Mouse (Mus musculus) intestine, embryonic 16.5 days (tissue): Measurements from ENCODE around the gene Ube2d2b. TPM values are rescaled to one million over a fixed set of nuclear protein-coding genes. Genes with fewer than 3 reads are reported as not detected.

Experiments
- ATAC-seq: fragments of 200-750 bp; cut with Nextera tagmentation; 2 replicates; pipeline ENCODE4 v1.8.0; 2017; ENCODE audit warnings: moderate TSS enrichment, moderate library complexity
- H3K27ac ChIP-seq: fragments of 300-500 bp; sonication (generic); 2 replicates; pipeline ENCODE4 v1.5.1; 2014; ENCODE audit warnings: mild to moderate bottlenecking, low read length
- H3K27me3 ChIP-seq: fragments of 300-500 bp; sonication (generic); replicated peaks from 2 replicates; pipeline ENCODE4 v1.6.1; 2014; ENCODE audit warnings: low read length, control low read depth, mixed read lengths; ENCODE audit not compliant: control insufficient read depth, insufficient read depth
- H3K36me3 ChIP-seq: fragments of 300-500 bp; sonication (generic); 2 replicates; pipeline ENCODE4 v1.6.1; 2014; ENCODE audit warnings: low read length, control low read depth; ENCODE audit not compliant: control insufficient read depth, insufficient read depth
- H3K4me1 ChIP-seq: fragments of 300-500 bp; sonication (generic); 2 replicates; pipeline ENCODE4 v1.6.1; 2014; ENCODE audit warnings: low read length, control low read depth, mixed read lengths; ENCODE audit not compliant: control insufficient read depth, insufficient read depth
- H3K4me2 ChIP-seq: fragments of 300-500 bp; sonication (generic); 2 replicates; pipeline ENCODE4 v1.6.1; 2014; ENCODE audit warnings: low read depth, low read length, control low read depth
- H3K4me3 ChIP-seq: fragments of 300-500 bp; sonication (generic); 2 replicates; pipeline ENCODE4 v1.5.1; 2014; ENCODE audit warnings: mild to moderate bottlenecking, low read length
- H3K9ac ChIP-seq: fragments of 300-500 bp; sonication (generic); 2 replicates; pipeline ENCODE4 v1.6.1; 2014; ENCODE audit warnings: low read depth, low read length
- H3K9me3 ChIP-seq: fragments of 300-500 bp; sonication (generic); 2 replicates; pipeline ENCODE4 v1.6.1; 2016; ENCODE audit warnings: low read length, control low read depth; ENCODE audit not compliant: control insufficient read depth
- WGBS: fragments of 180-500 bp; shearing (Covaris S2); extraction: QIAGEN DNeasy Blood & Tissue Kit; methylation state at CpG from one replicate; pipeline ENCODE4 v1.1.7; 2014; 5-methylcytosine and 5-hydroxymethylcytosine counted together
- polyA plus RNA-seq: library from polyadenylated mRNA; unstranded; fragments of >200 nt; fragmentation: Nextera tagmentation; extraction: Ambion mirVana; gene quantifications from 2 replicates; pipeline ENCODE4 v1.2.1, GENCODE M21; 2015

Gene Ube2d2b
- polyA plus RNA-seq, 1 experiment from 2014 or later, result 0.07 TPM

DNA sequence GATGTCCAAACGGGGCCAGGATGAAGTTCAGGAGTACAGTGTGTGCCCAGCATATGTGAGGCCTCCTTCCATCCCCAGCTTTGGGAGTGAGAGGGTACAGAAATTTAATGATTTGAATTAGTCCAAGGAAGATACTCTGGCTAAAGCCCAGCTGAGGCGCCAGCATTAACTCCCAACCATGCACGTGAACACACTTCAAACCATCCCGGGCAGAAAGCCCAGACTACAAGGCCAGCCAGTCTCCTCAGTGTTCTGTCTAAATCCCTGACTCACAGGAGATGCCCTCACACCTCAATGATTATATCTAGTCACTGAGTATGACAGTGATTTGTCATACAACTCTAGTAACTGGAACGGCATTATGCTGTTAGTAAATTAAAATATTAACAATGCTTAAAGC lies 17.4 kb downstream of the Ube2d2b start:
- no peak for ATAC-seq
- no peak overlapping the region for H3K4me3 ChIP-seq
- no peak overlapping the region for H3K4me2 ChIP-seq
- no peaks in the 10 kb centered on the region for H3K27me3 ChIP-seq
- H3K27ac ChIP-seq, result no peak overlapping the region
- no peaks in the 10 kb centered on the region for H3K4me1 ChIP-seq
- H3K9me3 ChIP-seq, result no peaks in the 10 kb centered on the region
- H3K36me3 ChIP-seq, result peaks cover 2% of the 10 kb centered on the region; the same call in 1 of the 2 replicates
- 77% methylated on average over 5 of the region's 5 CpGs for WGBS
- no peak overlapping the region for H3K9ac ChIP-seq

DNA sequence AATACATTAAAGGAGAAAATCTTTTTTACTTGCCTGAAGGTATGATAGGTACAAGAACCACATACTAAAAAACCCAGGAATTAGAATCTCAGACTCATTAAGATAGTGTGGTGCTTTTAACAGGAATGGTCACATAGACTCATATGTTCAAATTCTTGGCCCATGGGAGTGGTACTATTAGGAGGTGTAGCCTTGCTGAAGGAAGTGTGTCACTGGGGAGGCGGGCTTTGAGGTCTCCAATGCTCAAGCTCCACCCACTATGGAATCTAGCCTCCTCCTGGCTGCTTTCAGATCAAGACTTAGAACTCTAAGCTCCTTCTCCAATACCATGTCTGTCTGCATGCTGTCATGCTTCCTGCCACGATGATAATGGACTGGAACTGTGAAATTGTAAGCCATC lies 17.9 kb downstream of the Ube2d2b start:
- Histone ChIP-seq H3K9me3 (no peaks in the 10 kb centered on the region), H3K4me3 (no peak overlapping the region), H3K4me2 (no peak overlapping the region), H3K36me3 (peaks cover 2% of the 10 kb centered on the region; the same call in 1 of the 2 replicates), H3K27me3 (no peaks in the 10 kb centered on the region), H3K4me1 (no peaks in the 10 kb centered on the region), H3K27ac (no peak overlapping the region), H3K9ac (no peak overlapping the region)
- ATAC-seq, result no peak
- 88% methylated on average over 2 of the region's 2 CpGs for WGBS

DNA sequence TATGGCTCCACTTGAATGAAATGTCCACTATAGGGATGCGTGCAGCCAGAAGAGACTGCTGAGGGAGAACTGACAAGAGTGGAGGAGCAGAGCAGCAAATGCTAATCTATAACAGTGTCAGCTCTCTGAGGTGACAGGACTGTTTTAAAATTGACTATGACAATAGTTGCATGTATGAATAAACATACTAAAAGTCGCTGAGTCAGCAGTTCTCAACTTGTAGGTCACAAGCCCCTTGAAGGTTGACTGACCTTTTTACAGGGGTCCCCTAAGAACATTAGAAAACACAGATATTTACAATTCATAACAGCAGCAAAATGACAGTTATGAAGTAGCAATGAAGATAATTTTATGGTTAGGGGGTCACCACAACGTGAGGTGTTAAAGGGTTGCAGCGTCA lies 19.1 kb downstream of the Ube2d2b start:
- H3K9ac ChIP-seq, result no peak overlapping the region

DNA sequence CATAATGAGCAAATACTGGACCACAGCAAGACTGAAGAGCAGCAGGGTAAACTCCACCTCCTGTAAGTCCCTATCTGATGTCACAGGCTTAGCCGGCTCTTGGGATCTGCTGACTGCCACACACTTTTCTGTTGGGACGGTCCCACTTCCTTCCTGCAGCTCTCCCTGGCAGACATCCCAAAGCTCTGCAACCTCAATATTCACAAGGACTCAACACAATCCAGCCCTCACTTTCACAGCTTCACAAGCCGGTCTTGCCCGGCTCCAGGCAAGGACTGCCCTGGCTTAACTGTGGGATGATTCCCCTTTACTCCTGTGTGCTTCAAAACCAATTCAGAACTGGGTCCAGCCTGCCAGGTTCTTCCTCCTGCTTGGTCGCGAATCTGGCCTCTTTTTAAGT lies 23.9 kb downstream of the Ube2d2b start:
- no peak overlapping the region for H3K4me2 ChIP-seq
- H3K27me3 ChIP-seq, result no peaks in the 10 kb centered on the region
- H3K9ac ChIP-seq, result no peak overlapping the region; the same call in 1 of the 2 replicates
- WGBS, result 35% methylated on average over 6 of the region's 6 CpGs
- peaks cover 2% of the 10 kb centered on the region; the same call in 1 of the 2 replicates for H3K36me3 ChIP-seq
- no peaks in the 10 kb centered on the region for H3K9me3 ChIP-seq
- H3K4me1 ChIP-seq, result peaks cover 17% of the 10 kb centered on the region
- ATAC-seq, result peak; percentile 44
- peak overlapping the region; percentile 65 for H3K27ac ChIP-seq
- no peak overlapping the region for H3K4me3 ChIP-seq

More for the DNA sequence above, 19.1 kb downstream of the Ube2d2b start:
- H3K27ac ChIP-seq, result no peak overlapping the region
- no peak overlapping the region for H3K4me3 ChIP-seq
- ATAC-seq, result no peak
- no peaks in the 10 kb centered on the region for H3K9me3 ChIP-seq
- no peak overlapping the region for H3K4me2 ChIP-seq
- peaks cover 4% of the 10 kb centered on the region for H3K4me1 ChIP-seq
- H3K36me3 ChIP-seq, result peaks cover 2% of the 10 kb centered on the region; the same call in 1 of the 2 replicates
- 89% methylated on average over 4 of the region's 4 CpGs for WGBS
- H3K27me3 ChIP-seq, result no peaks in the 10 kb centered on the region

DNA sequence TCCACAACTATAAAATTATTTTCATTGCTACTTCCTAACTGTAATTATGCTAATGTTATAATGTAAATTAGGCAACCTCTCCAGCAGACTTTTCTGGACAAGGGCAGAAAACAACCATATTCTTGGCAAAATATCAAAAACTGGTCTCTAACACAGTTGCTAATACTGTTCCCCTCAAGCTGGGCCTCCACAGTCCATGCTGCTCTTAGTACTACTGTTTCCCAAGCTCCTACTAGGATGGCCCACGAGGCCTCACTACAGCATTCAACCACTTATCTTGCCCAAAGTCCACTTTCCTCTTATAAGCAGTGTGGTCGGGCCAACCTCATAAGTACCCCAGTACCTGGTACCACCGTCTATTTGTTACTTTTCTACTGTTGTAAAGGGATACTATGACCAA lies 24.7 kb downstream of the Ube2d2b start:
- H3K4me1 ChIP-seq, result peaks cover 17% of the 10 kb centered on the region
- peaks cover 2% of the 10 kb centered on the region; the same call in 1 of the 2 replicates for H3K36me3 ChIP-seq
- no peak overlapping the region for H3K4me2 ChIP-seq
- peak; percentile 74 for ATAC-seq
- no peaks in the 10 kb centered on the region for H3K9me3 ChIP-seq
- peak overlapping the region; percentile 65; the same call in 1 of the 2 replicates for H3K27ac ChIP-seq
- no peak overlapping the region for H3K9ac ChIP-seq
- H3K27me3 ChIP-seq, result no peaks in the 10 kb centered on the region
- H3K4me3 ChIP-seq, result no peak overlapping the region
- WGBS, result 50% methylated on average over 3 of the region's 3 CpGs

DNA sequence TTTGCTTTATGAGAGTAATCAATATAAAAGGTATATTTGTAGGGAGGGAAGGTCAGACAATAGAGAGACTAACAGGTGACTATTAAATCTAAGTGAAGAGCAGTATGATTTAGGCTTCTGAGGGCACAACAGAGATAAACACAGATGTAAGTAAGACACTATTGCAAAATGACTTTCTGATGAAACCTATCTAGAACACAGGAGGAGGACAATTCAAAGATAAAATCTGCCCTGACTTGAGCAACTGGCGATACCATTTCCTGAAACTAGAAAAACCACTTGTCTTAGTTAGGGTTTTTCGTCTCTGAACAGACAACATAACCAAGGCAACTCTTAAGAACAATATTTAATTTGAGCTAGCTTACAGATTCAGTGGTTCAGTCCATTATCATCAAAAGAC lies 25.6 kb downstream of the Ube2d2b start:
- Histone ChIP-seq H3K9ac (no peak overlapping the region), H3K27me3 (no peaks in the 10 kb centered on the region), H3K9me3 (no peaks in the 10 kb centered on the region), H3K4me2 (no peak overlapping the region), H3K36me3 (no peaks in the 10 kb centered on the region), H3K27ac (no peak overlapping the region), H3K4me1 (peaks cover 17% of the 10 kb centered on the region), H3K4me3 (no peak overlapping the region)
- ATAC-seq, result no peak
- WGBS, result 64% methylated on average over 2 of the region's 2 CpGs

DNA sequence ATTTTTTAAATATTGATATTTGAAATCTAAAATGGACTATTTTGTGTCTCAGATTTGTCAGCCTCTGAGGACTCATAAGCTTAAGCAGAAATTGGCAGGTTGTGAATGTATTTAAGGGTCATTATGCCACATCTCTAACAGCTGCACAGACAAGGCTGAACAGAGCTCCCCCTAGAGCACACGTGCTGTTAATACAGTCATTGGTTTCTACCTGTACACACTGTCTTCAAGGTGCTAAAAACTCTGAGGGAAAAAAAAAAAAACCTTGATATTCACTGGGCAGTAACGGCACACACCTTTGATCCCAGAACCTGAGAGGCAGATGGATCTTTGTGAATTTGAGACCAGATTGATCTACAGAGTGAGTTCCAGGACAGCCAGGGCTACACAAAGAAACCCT lies 29.1 kb downstream of the Ube2d2b start:
- Histone ChIP-seq H3K27me3 (no peaks in the 10 kb centered on the region), H3K4me2 (no peak overlapping the region), H3K4me1 (peaks cover 13% of the 10 kb centered on the region; the same call in 1 of the 2 replicates), H3K27ac (no peak overlapping the region), H3K4me3 (no peak overlapping the region), H3K36me3 (no peaks in the 10 kb centered on the region), H3K9ac (no peak overlapping the region), H3K9me3 (no peaks in the 10 kb centered on the region)
- WGBS, result 47% methylated on average over 2 of the region's 2 CpGs
- no peak for ATAC-seq

DNA sequence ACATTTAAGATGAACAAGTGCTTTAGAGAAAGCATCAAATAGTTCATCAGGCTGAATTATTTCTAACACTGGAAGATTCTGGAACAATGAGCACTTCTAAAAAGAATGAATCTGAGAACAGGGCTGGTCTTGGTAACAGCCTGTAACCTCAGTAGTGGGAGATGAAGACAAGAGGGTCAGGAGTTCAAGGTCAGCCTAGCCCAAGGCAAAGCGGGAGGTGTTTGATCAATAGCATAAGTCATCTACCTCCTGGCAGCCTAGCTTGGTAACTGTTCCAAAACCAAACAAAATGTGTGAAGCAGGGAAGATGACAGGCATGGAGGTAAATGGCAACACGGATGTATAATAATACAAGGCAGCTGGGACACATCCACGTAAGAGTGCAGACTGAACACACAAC lies 34.1 kb downstream of the Ube2d2b start:
- WGBS, result 67% methylated on average over 3 of the region's 3 CpGs
- no peak for ATAC-seq
- no peaks in the 10 kb centered on the region for H3K9me3 ChIP-seq
- H3K4me2 ChIP-seq, result no peak overlapping the region
- no peaks in the 10 kb centered on the region for H3K36me3 ChIP-seq
- H3K9ac ChIP-seq, result no peak overlapping the region
- no peak overlapping the region for H3K4me3 ChIP-seq
- H3K4me1 ChIP-seq, result peaks cover 11% of the 10 kb centered on the region
- no peaks in the 10 kb centered on the region for H3K27me3 ChIP-seq
- no peak overlapping the region for H3K27ac ChIP-seq

DNA sequence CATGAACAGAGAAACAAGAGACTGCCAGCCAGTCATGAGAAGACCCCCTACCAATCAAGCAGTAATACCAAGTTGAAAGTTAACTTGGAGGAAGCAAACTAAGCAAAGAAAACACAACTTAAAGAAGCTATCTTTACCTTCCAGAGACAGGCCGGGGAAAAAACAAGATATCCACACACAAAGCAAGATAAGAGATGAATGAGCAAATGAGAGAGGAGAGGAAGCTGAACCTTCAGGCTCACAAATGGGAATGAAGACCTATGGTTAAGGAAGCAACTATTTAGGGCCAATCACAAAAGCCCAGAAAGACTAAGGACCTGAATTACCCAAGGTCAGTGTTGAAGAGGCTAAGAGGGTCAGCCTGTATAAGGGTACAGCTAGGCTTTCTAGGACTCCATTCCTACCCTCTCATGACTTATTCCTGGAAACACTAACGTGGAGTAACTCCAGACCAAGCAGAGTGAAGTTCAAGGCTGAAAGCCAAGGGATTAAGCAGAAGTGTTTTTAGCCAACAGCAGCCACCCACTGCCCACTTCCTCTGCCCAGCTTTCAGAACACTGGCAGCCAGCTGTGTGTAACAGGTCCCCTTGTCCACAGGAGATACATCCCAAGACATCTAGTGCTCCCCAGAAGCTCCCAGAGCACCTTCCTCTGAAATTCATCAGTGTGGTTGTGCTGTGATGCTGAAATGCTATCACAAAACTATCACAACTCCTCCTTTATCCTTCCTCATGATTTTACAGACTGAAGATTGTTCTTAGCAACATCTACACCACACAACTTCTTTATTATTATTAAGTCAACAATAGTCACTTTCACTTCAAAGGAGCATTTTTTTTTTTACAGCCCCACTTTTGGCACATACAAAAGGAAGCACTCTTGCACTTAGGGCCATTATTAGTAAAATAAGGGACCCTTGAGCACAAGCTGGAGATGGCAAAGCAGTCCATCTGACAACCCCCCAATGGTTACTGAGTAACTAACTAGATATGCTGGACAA lies 36.5 kb downstream of the Ube2d2b start:
- no peak for ATAC-seq
- Histone ChIP-seq H3K4me1 (peaks cover 11% of the 10 kb centered on the region), H3K4me3 (no peak overlapping the region), H3K27ac (no peak overlapping the region), H3K9me3 (no peaks in the 10 kb centered on the region), H3K27me3 (no peaks in the 10 kb centered on the region), H3K9ac (no peak overlapping the region), H3K4me2 (no peak overlapping the region), H3K36me3 (no peaks in the 10 kb centered on the region)
- WGBS, result 56% methylated on average over 2 of the region's 2 CpGs
